Mouse (Mus musculus): Measurements from ENCODE around the gene Pigh.

Gene Pigh

DNA sequence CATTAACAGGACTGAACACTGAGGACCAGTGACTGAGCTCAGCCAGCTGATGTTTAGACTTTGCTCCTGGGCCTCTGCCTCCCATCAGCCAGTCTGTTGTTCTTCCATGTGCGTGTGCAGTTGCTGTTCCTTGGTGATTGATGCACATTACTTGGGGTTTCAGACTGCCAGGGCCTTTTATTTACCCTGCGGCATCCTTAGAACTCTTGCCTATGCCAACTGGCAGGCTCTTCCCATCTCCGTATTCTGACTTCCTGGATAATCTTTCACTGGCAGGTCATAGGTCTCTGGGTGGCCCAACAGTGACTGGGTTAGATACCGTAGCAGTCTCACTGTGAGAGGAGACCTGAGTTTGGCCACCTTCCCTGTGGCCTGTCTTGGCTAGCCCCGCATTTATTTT is 21.9 kb downstream of the Pigh start:
- no peak for DNase-seq (ENCODE audit: low read depth, low spot score)

DNA sequence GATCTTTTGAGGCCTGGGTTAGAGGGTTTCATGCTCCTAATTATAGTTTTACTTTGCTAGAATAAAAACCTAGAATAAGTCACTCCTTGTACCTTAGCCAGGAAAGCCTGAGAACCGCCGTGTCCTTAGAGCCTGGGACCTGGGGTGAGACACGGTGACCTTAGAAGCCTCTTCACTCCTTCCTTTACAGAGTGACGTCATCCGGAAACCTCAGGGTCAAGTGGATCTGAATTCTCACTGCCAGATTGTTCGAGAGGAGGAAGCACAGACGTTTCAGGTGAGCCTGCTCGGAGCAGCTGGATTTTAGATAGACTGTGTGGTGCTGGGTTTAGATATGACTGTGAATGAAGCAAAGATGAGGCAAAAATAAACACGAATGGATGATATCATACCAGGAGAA is 23.0 kb downstream of the Pigh start:
- no peak for DNase-seq (ENCODE audit: low read depth, low spot score)

DNA sequence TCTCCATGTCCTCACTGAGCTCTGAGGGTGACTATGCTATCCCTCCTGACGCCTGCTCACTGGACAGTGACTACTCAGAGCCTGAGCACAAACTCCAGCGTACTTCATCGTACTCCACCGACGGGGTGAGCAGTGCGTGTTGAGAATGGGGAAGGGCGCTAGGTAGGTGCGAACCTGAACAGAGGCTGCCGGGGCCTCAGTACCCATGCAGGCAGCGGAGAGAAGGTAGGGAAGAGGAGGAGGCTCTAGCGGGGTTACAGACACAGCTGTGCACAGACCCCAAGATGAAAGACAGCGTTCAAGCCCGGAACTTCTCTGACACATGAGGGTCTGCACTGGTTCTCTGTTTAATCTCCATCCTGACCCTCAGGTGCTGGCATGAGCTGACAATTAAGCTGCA is 25.0 kb downstream of the Pigh start:
- DNase-seq (ENCODE audit: low read depth, low spot score) = no peak

DNA sequence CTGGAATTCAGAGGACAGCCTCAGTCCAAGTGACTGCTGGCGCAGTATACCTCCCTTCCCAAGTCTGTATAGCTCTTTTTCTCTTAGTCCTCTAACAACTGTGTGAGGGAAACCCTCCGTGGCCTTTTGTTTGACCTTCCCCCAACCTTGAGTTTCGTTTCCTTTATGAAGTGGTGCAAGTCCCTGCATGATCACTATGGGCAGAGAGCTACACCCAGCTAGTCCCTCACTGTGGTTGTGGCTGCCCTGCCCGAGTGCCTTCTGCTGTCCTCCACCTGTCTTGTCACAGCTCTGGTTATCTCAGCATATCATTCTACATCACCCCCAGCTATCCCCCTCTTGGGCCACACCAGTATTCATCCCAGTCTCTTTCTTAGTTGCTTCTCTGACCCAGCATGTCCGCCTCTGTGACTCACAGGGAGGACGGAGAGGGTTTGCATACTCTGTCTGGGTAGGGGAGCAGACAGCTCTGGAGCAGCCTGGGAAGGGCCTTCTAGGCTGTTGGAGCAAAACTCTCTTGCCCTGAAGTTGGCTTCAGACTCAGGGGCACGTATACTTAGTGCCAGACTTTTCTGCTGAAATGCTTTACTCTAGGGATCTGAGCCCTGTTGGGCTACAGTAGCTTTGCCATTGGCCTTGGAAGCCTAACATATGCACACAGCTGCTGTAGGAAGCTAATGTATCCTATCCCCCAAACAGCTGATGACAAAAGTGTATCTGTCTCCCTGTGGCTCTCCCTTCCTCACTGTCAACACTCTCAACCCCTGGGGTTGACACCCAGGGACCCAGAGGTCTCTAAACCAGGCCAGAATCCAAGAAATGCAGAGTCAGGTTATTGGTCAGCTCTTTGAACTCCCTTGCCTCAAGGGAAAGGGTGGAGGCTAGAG is 28.4 kb downstream of the Pigh start:
- DNase-seq (ENCODE audit: low read depth, low spot score) = no peak

DNA sequence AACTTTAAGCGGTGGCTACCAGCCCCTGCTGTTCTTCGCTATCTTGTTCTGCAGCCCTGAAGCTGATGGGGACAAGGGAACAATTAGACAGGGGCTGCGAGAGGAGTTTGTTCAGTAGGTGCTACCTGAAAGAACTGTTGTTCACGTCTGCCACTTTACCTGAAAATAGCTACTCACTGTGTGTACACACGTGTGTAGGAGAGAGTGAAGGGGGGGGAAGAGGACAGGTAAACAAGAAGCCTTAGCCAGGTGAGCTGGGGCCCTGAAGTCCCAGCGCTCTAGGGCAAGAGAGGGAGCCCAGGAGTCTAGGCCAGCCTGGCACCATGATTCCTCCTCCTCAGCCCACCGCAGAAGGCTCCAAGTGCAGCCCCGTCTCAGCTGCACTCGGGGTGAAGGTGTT is 29.3 kb downstream of the Pigh start:
- no peak for DNase-seq (ENCODE audit: low read depth, low spot score)

DNA sequence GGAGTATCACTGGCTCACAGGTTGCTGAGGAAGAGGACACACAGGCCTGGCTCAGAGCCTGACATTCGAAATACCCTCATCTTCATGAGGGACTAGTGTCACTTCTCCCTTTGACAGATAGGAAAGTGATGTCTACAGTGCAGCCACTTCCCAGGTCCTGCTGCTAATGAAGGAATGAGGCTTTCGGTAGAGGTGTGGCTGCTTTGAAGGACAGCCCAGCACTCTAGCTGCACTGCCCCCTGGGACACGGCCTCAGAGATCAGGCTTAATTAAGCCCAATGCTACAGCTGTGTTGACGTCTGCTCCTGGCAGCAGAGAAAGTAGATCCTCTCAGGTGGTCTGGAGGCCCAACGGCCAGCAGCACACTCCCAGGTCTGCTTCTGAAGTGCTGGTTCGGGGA is 29.9 kb downstream of the Pigh start:
- DNase-seq (ENCODE audit: low read depth, low spot score) = no peak

DNA sequence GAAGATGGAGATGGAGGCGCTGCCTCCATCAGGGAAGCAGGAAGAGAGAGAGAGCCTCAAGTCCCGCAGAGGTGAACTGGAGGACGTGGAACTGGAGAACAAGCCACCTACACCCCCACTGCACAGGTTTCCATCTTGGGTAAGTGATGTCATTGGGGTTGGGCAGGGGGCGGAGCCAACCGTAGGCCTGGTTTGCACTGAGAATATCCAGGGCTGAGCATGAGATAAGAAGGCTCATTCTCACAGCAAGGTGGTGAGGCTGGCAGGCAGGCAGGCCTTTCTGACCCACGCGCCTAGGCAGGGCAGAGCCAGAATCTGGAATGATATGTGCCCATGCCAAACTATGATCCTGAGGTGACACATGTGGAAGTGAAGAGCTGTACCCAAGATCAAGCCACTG is 34.2 kb downstream of the Pigh start:
- no peak for DNase-seq (ENCODE audit: low read depth, low spot score)

DNA sequence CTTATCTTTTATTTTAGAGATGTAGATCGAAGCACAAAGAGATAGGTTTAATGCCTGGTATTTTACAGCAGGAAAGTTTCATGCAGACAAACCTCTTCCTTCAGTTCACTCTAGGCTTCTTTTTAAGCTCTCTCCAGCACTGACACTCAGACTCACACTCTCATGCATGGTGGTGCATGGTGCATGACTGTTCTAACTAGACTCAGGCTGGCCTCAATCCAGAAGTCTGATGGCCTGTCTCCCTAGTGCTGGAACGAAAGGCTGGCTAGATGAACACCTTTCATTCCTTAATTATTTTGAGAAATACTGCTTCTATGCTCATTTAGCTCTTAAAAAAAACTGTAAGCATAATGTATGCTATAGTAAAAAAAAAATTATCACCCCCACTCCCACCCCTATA is 37.4 kb downstream of the Pigh start:
- DNase-seq (ENCODE audit: low read depth, low spot score) = no peak

DNA sequence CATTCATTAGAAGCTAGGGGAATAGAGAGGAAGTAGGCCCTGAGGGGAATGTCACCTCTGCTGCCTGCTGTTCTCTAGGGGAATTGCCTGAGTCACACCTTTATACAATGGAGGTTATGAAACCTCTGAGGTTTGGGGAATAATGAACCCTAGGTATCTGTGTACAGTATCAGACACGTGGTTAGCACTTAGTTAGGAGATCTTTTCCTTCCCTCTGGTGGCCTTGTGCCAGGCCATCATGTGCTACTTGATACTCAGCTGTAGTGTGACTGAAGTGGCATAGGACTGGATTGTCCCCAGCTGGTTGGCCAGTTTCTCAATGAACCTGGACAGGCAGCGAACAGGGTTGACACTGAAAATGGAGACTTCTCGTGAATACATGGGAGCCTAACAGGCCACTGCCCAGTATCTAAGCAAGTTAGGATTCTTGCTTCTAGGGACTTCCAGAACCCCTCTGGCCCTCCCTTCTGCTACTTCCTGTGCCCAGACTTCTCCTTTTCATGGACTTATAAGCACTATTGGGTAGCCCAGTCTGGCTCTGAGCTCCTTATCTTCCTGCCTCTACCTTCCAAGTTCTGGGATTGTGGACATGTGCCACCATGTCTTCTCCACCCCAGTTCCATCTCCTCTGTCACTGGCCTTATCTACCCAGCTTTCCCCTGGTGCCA is 38.8 kb downstream of the Pigh start:
- no peak for DNase-seq (ENCODE audit: low read depth, low spot score)

DNA sequence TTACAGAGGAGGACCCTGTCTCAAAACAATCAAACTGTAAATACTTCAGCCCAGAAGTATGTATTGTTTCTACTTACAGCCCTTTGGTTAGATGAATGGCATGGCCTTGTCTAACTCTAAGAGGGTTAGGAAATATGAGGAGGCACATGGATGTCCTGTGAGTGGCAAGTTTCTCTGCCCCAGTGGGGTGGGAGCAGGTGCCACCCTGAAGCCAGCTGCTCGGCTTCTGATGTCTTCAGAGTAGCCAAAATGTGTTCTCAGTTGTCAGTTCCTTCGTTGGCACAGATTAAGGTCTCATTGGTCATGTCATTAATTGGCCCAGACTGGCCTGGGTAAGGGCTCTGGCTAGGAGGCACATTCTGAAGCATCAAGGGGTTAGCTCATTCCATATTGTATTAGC is 39.6 kb downstream of the Pigh start:
- no peak for DNase-seq (ENCODE audit: low read depth, low spot score)

DNA sequence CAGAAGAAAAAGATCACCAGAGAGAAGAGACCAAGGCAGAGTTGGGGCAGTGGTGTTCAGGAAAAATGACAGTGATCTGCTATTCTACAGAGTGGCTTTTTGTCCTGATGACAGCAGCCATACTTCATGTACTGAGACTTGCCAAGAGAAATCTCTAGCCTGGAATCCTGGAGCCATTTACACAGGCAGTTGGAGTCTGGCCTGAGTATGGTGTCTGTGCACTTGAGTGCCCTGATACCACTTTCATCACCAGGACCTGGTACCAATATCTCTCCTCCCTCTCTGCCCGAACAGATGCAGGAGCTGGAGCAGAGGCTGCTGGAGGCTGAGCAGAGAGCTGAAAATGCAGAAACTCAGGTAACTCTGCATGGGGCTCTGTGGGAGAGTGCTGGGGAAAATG is 40.6 kb downstream of the Pigh start:
- no peak for DNase-seq (ENCODE audit: low read depth, low spot score)

DNA sequence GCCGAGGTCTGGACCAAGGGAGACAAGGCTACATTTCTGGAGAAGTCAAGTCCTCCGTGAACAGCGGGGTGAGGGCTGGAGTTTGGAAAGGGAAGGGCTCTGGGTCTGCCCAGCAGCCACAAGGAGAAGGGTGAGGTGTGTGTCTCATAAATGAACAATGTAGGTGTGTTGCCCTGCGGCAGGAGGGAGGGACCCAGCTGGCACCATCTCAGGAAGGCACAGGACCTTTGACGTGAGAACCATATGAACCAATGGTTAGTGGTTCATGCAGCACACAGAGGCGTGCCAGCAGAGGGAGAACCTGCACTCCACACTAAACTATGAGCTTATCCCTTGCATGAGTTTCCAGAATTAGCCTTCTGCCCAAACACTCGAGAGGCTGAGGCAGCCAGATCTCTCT is 42.2 kb downstream of the Pigh start:
- no peak for DNase-seq (ENCODE audit: low read depth, low spot score)

DNA sequence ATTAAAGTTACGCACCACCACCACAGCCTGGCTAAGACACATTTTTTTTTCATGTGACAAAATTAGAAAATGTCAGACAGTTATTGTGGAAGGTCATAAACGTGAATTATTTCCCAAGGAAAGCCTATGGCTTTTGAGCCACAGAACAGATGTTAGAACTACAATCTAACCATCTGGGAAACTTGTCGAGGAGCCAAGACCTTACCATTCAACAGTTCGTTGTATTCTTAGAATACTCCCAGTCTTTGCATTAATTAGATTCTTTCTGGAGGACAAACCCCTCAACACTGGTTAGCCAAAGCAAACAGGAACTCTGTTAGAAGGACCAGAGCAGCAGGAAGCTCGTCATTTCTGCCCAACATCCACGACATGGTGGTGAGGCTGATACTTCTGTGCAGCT is 43.3 kb downstream of the Pigh start:
- DNase-seq (ENCODE audit: low read depth, low spot score) = no peak

DNA sequence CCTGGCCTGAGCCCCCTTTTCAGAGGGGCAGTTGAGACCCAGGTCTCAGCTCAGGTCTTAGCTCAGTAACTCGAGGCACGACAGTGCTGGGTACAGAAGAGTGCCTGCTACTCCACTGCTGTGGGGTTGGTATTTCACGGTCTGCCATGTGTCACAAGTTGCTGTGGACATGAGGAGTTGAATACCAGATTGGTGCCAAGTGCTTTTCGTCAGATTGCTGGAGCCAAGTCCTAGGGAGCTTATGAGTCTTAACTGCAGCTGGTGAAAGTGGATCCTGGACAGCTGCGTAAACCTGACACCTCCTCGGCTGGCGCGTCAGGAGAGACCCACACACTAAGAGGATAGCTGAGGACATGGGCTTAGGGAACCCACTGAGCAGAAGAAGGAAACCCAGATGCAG is 44.8 kb downstream of the Pigh start:
- peak; percentile 8 for DNase-seq (ENCODE audit: low read depth, low spot score)

DNA sequence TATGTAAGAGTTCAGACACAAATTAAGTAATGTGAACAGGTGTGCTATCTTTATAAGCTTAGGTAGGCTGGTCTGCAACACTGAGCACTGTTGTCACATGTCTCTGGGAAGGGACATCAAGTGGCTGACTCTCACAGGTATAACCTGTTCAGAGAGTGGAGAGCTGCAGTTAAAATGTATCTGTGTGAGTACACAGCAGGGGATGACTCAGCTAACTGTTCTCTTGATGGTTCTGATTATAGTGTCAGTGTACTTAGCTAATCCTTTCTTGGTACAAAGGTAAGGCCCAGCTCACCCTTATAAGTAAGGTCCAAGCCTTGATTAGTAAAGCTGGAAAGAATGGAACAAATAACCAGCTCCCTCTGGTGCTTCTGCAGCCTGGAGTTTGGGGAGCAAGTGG is 48.0 kb downstream of the Pigh start:
- DNase-seq (ENCODE audit: low read depth, low spot score) = no peak

DNA sequence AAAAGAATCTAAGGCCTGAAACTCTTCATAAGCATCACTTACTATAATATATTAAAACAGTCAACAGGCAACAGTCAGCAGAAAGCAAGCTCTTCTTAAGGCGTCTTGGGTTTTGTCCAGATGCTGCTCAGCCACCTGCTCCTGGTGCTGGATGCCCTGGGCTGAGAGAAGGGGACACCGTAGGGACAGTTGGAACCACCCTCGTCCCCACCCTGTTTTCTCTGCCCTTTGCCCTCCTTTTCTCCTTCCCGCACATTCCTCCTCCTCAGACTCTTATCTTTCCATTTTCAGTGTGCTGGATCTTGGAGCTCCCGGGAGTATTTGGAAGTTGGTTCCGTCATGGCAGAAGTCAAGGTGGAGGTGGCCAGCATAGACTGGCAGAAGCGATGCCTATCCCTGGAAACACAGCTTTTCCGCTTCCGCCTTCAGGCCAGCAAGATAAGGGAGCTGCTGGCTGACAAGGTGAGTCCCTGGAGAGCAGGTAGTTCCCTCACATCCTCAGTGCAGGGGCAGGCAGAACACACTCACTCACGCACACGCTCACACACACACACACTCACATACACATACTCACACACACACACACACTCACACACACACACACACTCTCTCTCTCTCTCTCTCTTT is 49.1 kb downstream of the Pigh start:
- DNase-seq (ENCODE audit: low read depth, low spot score) = no peak

DNA sequence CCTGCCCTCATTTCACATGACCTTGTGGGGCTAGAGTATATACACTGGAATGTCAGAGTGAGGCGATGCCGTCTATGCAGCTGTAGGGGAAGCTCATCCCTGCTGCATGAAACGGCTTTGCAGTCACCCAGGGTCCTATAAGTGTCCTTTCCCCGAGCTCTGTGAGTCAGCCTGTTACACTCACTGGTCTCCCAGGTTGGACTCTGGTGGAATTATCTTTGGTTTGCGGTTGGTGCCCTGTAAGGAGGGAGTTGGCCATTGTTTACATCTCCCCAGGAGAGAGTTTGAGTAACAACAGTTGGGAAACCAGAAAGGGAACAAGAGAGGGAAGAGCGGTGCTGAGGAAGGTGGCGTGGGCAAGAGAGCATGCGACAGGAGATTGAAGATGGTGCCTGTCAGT is 49.7 kb downstream of the Pigh start:
- no peak for DNase-seq (ENCODE audit: low read depth, low spot score)

DNA sequence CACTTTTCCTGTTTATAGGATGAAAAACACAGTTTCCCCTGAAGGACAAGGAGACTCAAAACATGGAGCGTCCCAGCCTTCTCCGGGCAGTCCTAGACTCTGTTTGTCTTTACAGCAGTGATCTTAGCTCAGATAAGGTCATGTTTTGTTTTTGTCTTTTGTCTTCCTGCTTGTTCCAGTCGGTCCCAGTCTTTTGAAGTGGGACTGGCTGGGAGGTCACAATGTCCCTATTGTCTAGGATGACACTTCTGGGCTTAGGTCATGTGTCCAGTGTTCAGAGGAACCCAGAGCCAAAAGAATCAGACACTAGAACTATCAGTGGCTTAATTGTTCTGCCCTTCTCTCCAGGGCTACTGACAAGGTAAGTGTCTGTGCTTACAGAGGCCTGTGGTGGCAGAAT is 54.1 kb downstream of the Pigh start:
- DNase-seq (ENCODE audit: low read depth, low spot score) = no peak

DNA sequence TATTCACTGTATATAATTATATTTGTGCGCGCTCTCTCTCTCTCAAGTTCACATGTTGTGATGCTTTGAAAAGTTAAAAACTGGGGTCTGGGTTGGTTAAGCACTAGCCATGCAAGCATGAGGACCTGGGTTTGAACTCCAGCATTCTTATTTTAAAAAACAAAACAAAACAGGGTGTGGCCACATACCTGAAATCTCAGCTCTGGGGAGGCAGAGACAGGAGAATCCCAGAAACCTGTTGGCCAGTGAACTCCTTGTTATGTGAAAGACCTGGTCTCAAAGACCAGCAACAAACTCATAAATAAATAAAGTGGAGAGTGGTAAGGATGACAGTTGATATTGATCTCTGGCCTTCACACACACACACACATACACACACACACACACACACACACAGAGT is 55.1 kb downstream of the Pigh start:
- DNase-seq (ENCODE audit: low read depth, low spot score) = no peak

Measured in retina, postnatal 7 days (tissue).